Mouse (Mus musculus) stomach, embryonic 14.5 days (tissue): Measurements from ENCODE around the gene Atr. TPM values are rescaled to one million over a fixed set of nuclear protein-coding genes. Genes with fewer than 3 reads are reported as not detected.

ENCODE experiments used
- ATAC-seq: fragments of 200-750 bp; cut with Nextera tagmentation; 2 replicates; pipeline ENCODE4 v1.8.0; 2017; ENCODE audit warnings: low read depth, moderate TSS enrichment; ENCODE audit not compliant: insufficient number of reproducible peaks, insufficient read depth, low FRiP score
- H3K27ac ChIP-seq: fragments of 300-500 bp; sonication (generic); 2 replicates; pipeline ENCODE4 v1.5.1; 2014; ENCODE audit warnings: mild to moderate bottlenecking, low read length, moderate library complexity, mixed read lengths
- H3K27me3 ChIP-seq: fragments of 300-500 bp; sonication (generic); 2 replicates; pipeline ENCODE4 v1.6.1; 2014; ENCODE audit warnings: low read length, control low read depth, mixed read lengths; ENCODE audit not compliant: control insufficient read depth, insufficient read depth
- H3K36me3 ChIP-seq: fragments of 300-500 bp; sonication (generic); 2 replicates; pipeline ENCODE4 v1.6.1; 2014; ENCODE audit warnings: mild to moderate bottlenecking, control low read depth, low read length, moderate library complexity, mixed read lengths; ENCODE audit not compliant: control insufficient read depth, insufficient read depth
- H3K4me1 ChIP-seq: fragments of 300-500 bp; sonication (generic); 2 replicates; pipeline ENCODE4 v1.6.1; 2014; ENCODE audit warnings: low read length, control low read depth, mixed read lengths; ENCODE audit not compliant: control insufficient read depth, insufficient read depth
- H3K4me2 ChIP-seq: fragments of 300-500 bp; sonication (generic); replicated peaks from 2 replicates; pipeline ENCODE4 v1.6.1; 2014; ENCODE audit warnings: low read depth, low read length, control low read depth
- H3K4me3 ChIP-seq: fragments of 300-500 bp; sonication (generic); 2 replicates; pipeline ENCODE4 v1.5.1; 2014; ENCODE audit warnings: low read depth, low read length, control low read depth
- H3K9ac ChIP-seq: fragments of 300-500 bp; sonication (generic); replicated peaks from 2 replicates; pipeline ENCODE4 v1.6.1; 2014; ENCODE audit warnings: low read depth, mild to moderate bottlenecking, control low read depth, low read length, moderate library complexity, mixed read lengths
- H3K9me3 ChIP-seq: fragments of 300-500 bp; sonication (generic); 2 replicates; pipeline ENCODE4 v1.6.1; 2016; ENCODE audit warnings: low read depth, low read length, control low read depth; ENCODE audit not compliant: control insufficient read depth
- WGBS: fragments of 180-500 bp; shearing (Covaris S2); extraction: QIAGEN DNeasy Blood & Tissue Kit; methylation state at CpG from one replicate; pipeline ENCODE4 v1.1.7; 2014; 5-methylcytosine and 5-hydroxymethylcytosine counted together
- polyA plus RNA-seq: library from polyadenylated mRNA; unstranded; fragments of >200 nt; fragmentation: Nextera tagmentation; extraction: Ambion mirVana; gene quantifications from 2 replicates; pipeline ENCODE4 v1.2.1, GENCODE M21; 2014

Gene Atr
- polyA plus RNA-seq, 1 experiment from 2014 or later, result 27.4 TPM

GRCm38 (mm10) chr9:95978279-95978678 lies 120.9 kb downstream of the Atr start:
- no peaks in the 10 kb centered on the region for H3K4me1 ChIP-seq
- H3K9ac ChIP-seq, result no peak overlapping the region
- no peak for ATAC-seq
- H3K27me3 ChIP-seq, result no peaks in the 10 kb centered on the region
- peaks cover 47% of the 10 kb centered on the region for H3K36me3 ChIP-seq
- 74% methylated on average over 2 of the region's 2 CpGs for WGBS
- H3K9me3 ChIP-seq, result no peaks in the 10 kb centered on the region
- H3K4me2 ChIP-seq, result no peak overlapping the region
- H3K27ac ChIP-seq, result no peak overlapping the region
- no peak overlapping the region for H3K4me3 ChIP-seq

GRCm38 (mm10) chr9:95979896-95980295 lies 122.5 kb downstream of the Atr start:
- H3K27me3 ChIP-seq, result no peaks in the 10 kb centered on the region
- no peak overlapping the region for H3K27ac ChIP-seq
- WGBS, result 90% methylated on average over 6 of the region's 6 CpGs
- H3K4me3 ChIP-seq, result no peak overlapping the region
- ATAC-seq, result no peak
- H3K4me1 ChIP-seq, result no peaks in the 10 kb centered on the region
- H3K9me3 ChIP-seq, result no peaks in the 10 kb centered on the region
- H3K9ac ChIP-seq, result no peak overlapping the region
- no peak overlapping the region for H3K4me2 ChIP-seq
- peaks cover 43% of the 10 kb centered on the region for H3K36me3 ChIP-seq

- peaks cover 38% of the 10 kb centered on the region for H3K36me3 ChIP-seq
- no peaks in the 10 kb centered on the region for H3K4me1 ChIP-seq
- no peak overlapping the region for H3K9ac ChIP-seq
- H3K27me3 ChIP-seq, result no peaks in the 10 kb centered on the region
- WGBS, result 91% methylated on average over 2 of the region's 2 CpGs
- H3K4me3 ChIP-seq, result no peak overlapping the region
- ATAC-seq, result no peak
- no peak overlapping the region for H3K27ac ChIP-seq
- H3K9me3 ChIP-seq, result no peaks in the 10 kb centered on the region; the same call in 1 of the 2 replicates
- H3K4me2 ChIP-seq, result no peak overlapping the region
Measured at GRCm38 (mm10) chr9:95992255-95992654, 134.9 kb downstream of the Atr start.

Other genes starting within 250 kb of the Atr start
- gene Pcolce2, start 220.0 kb upstream of the Atr start, polyA plus RNA-seq, result 0.98 and 1.3 TPM in 2 replicates
- 3.4 and 4.0 TPM in 2 replicates for gene Trpc1, start 107.2 kb upstream of the Atr start, polyA plus RNA-seq
- 20.4 and 20.7 TPM in 2 replicates for gene Pls1, start 12.3 kb upstream of the Atr start, polyA plus RNA-seq
- gene Xrn1, start 97.2 kb downstream of the Atr start, polyA plus RNA-seq, result 27.1 and 30.7 TPM in 2 replicates